Comparison of ENCODE assay signal across 1 mouse cellular context in the genomic region with DNA sequence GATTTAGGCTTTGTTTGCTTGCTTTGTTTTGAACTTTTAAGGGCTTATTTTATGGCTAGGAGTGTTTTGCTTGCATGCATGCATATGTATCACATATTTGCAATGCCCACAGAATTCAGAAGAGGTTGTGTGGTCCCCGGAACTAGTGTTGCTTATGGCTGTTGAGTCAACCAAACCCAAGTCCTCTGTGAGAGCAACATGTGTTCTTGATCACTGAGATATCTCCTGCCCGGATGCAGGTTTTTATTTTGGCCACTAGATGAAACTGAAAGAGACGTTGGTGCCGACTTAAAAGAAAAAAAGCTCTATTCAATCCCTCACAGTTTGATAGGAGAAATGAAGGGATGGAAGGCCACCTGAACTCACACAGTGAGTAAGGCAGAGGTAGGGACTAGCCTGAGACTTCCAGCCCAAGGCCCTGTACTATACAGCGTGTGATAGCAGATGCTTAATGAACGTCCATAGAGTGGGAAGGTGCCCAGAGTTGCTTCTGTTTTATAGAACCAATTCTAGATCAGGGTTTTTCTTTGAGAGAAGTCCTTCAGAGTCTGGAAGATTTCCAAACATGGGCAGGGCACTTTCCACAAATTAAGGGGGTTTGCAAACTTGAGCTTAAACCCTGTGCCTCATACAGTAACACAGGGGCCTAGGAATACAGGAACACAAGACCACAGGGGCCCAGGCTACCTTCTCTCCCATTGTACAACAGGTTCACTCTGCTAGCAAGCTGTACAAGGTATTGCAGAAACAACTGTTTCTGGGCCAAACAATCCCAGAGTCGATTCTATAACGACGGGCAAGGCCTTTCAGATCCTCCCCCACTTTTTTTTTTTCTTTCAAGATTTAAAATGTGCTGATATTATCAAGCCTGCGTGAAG.
TF ChIP-seq lines count a peak whose summit lies in the region.

No protein-coding gene starts in this region.

TF ChIP-seq in MEL, 35 proteins besides CTCF, POLR2A, EP300 and RAD21 (continued from another document):
- TF ChIP-seq TCF12 (IDR thresholded peaks at IDR 0.05; ENCODE audit: low read depth, low read length): no peak
